Mouse (Mus musculus) limb, embryonic 15.5 days (tissue): Measurements from ENCODE around the gene Hilpda. TPM values are rescaled to one million over a fixed set of nuclear protein-coding genes. Genes with fewer than 3 reads are reported as not detected.

ENCODE experiments used
- ATAC-seq: fragments of 200-750 bp; cut with Nextera tagmentation; 2 replicates; pipeline ENCODE4 v1.8.0; 2017; ENCODE audit warnings: low read depth, moderate TSS enrichment; ENCODE audit not compliant: insufficient number of reproducible peaks, low FRiP score, low TSS enrichment
- H3K27ac ChIP-seq: fragments of 300-500 bp; sonication (generic); 2 replicates; pipeline ENCODE4 v1.5.1; 2015; ENCODE audit warnings: moderate library complexity, mild to moderate bottlenecking, inconsistent platforms
- H3K27me3 ChIP-seq: fragments of 300-500 bp; sonication (generic); 2 replicates; pipeline ENCODE4 v1.6.1; 2015; ENCODE audit warnings: inconsistent platforms
- H3K36me3 ChIP-seq: fragments of 300-500 bp; sonication (generic); 2 replicates; pipeline ENCODE4 v1.6.1; 2015; ENCODE audit warnings: inconsistent platforms
- H3K4me1 ChIP-seq: fragments of 300-500 bp; sonication (generic); 2 replicates; pipeline ENCODE4 v1.6.1; 2015; ENCODE audit warnings: inconsistent platforms
- H3K4me2 ChIP-seq: fragments of 300-500 bp; sonication (generic); 2 replicates; pipeline ENCODE4 v1.6.1; 2015; ENCODE audit warnings: mild to moderate bottlenecking, inconsistent platforms
- H3K4me3 ChIP-seq: fragments of 300-500 bp; sonication (generic); 2 replicates; pipeline ENCODE4 v1.5.1; 2015; ENCODE audit warnings: mild to moderate bottlenecking, inconsistent platforms
- H3K9ac ChIP-seq: fragments of 300-500 bp; sonication (generic); 2 replicates; pipeline ENCODE4 v1.6.1; 2015; ENCODE audit warnings: inconsistent platforms
- H3K9me3 ChIP-seq: fragments of 300-500 bp; sonication (generic); 2 replicates; pipeline ENCODE4 v1.6.1; 2016; ENCODE audit warnings: inconsistent platforms
- WGBS: fragments of 180-500 bp; shearing (Covaris S2); methylation state at CpG from one replicate; pipeline ENCODE4 v1.1.7; 2015; 5-methylcytosine and 5-hydroxymethylcytosine counted together
- polyA plus RNA-seq: library from polyadenylated mRNA; unstranded; fragments of >200 nt; fragmentation: Nextera tagmentation; extraction: Ambion mirVana; gene quantifications from 2 replicates; pipeline ENCODE4 v1.2.1, GENCODE M21; 2015

The Hilpda gene
- polyA plus RNA-seq, 1 experiment from 2014 or later, result 41.8 TPM

DNA sequence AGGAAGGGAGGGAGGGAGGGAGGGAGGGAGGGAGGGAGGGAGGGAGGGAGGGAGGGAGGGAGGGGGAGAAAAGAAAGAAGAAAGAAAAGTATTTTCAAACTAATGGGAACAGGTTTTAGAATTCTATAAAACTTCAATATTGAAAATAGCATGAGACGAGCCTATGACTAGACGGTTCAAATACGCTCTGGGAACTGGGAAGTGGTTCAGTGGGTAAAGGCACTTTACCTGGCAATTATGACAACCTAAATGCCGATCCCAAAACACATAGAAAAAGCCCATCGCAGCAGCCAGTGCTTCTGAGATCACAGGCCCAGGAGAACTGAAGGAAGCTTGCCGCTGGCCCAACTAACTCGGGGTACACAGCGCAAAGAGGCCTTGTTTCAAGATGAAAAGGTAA is 7.0 kb downstream of the Hilpda start, which contains the start of gene Fam71f2:
Gene Fam71f2, plus strand, starts transcription at position 301 of the 400 bp plus-strand sequence.
- Histone ChIP-seq H3K4me3 (no peak within 1 kb of the TSS), H3K36me3 (peaks cover 15% of the 10 kb centered on the region), H3K4me2 (no peak within 1 kb of the TSS), H3K27ac (no peak within 1 kb of the TSS), H3K9ac (no peak within 1 kb of the TSS), H3K9me3 (no peaks in the 10 kb centered on the region), H3K27me3 (no peaks in the 10 kb centered on the region), H3K4me1 (0 out of 2 replicates have a peak, but pooled peaks cover 4% of the 10 kb centered on the region)
- ATAC-seq, result no peak
- 75% methylated on average over 8 of the region's 8 CpGs for WGBS

DNA sequence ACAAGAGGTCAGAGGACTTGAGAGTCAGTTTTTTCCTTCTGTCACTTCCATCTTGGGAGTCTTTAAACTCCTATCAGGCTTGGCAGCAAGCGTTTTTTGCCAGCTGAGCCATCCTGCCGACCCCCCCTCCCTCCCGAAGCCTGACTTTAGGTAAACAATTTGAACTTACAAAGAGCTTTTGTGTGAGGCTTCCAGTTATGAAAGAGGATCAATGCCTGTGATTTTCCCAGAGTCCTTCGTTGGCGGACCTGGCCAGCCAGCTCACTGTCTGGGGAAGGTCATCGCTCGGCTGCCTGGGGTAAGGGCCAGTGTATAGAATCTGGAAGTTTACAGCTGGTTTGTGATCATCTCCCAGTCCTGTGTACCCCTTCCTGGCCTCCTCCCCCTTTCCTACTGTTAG is 8.4 kb downstream of the Hilpda start:
- H3K4me3 ChIP-seq, result no peak overlapping the region
- H3K9me3 ChIP-seq, result no peaks in the 10 kb centered on the region
- ATAC-seq, result no peak
- WGBS, result 65% methylated on average over 7 of the region's 7 CpGs
- H3K9ac ChIP-seq, result no peak overlapping the region
- H3K4me1 ChIP-seq, result no peaks in the 10 kb centered on the region
- no peak overlapping the region for H3K4me2 ChIP-seq
- H3K27me3 ChIP-seq, result no peaks in the 10 kb centered on the region
- H3K36me3 ChIP-seq, result peaks cover 3% of the 10 kb centered on the region; the same call in 1 of the 2 replicates
- no peak overlapping the region for H3K27ac ChIP-seq

DNA sequence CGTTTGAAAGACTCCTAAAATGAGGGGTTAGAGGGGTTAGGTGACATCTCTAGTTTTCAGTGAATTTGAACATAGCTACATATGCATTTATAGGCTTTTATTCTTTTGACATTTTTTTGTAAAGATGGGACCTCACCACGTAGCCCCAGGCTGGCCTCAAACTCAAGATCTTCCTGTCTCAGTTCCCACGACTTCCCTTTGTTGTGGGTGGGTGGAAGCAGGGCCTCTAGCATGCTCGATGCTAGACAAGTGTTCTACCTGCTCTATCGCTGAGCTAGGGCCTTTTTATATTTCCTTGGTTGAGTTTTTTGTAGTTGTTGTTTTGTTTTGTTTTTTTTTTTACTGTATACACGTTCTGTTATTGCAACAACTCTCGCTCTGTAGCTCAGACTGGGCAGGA is 14.6 kb downstream of the Hilpda start:
- no peak for ATAC-seq
- 71% methylated on average over 7 of the region's 7 CpGs for WGBS
- no peaks in the 10 kb centered on the region for H3K36me3 ChIP-seq

DNA sequence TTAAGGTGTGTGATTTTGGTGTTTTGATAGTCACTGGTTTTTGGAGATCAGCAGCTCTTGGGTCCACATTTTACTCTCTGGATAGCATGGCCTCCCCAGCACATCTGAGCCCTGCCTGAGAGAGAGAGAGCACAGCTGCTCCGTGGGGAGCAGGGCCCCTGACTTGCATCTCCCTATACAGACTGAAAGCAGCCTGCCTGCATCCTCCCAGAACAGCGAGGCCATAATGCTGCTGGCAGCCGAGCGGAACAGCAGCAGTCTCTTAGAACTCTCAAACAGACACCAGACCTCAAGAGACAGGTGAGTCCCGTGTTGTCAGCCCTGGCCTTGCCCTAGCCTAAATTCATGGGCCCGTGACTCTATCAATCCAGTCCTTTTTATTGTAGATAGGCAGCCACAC is 15.2 kb downstream of the Hilpda start:
- 47% methylated on average over 6 of the region's 6 CpGs for WGBS
- H3K4me1 ChIP-seq, result no peaks in the 10 kb centered on the region
- ATAC-seq, result no peak

More for the DNA sequence above, 14.6 kb downstream of the Hilpda start:
- H3K4me1 ChIP-seq, result no peaks in the 10 kb centered on the region
- no peak overlapping the region for H3K4me3 ChIP-seq
- H3K9ac ChIP-seq, result no peak overlapping the region
- no peaks in the 10 kb centered on the region for H3K9me3 ChIP-seq
- no peak overlapping the region for H3K4me2 ChIP-seq
- no peak overlapping the region for H3K27ac ChIP-seq
- no peaks in the 10 kb centered on the region for H3K27me3 ChIP-seq

DNA sequence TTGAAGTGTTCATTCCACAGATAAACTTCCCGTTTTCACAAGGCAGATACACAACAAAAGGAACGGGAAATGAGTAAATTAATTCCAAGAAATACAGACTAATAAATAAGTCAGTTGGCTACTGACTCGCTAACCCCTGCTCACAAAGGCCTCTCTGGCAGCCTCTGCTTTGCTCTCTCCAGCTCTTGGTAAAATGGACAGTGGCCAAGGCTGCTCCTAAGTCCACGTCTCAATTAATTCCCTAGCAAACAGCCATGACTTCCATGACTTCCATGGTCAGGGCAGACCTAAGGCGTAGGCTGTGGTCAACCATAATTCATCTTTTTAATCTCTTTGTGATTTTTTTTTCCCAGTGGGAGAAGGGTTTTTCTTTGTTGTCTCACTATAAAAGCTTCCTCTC is 15.7 kb downstream of the Hilpda start:
- Histone ChIP-seq H3K36me3 (no peaks in the 10 kb centered on the region), H3K4me3 (no peak overlapping the region), H3K9me3 (no peaks in the 10 kb centered on the region), H3K4me2 (no peak overlapping the region), H3K4me1 (no peaks in the 10 kb centered on the region), H3K9ac (no peak overlapping the region), H3K27ac (no peak overlapping the region), H3K27me3 (no peaks in the 10 kb centered on the region)
- 70% methylated on average over 5 of the region's 5 CpGs for WGBS
- ATAC-seq, result no peak

More for the DNA sequence above, 15.2 kb downstream of the Hilpda start:
- no peak overlapping the region for H3K27ac ChIP-seq
- H3K36me3 ChIP-seq, result no peaks in the 10 kb centered on the region
- H3K9ac ChIP-seq, result no peak overlapping the region
- no peaks in the 10 kb centered on the region for H3K27me3 ChIP-seq
- no peak overlapping the region for H3K4me3 ChIP-seq
- H3K4me2 ChIP-seq, result no peak overlapping the region
- H3K9me3 ChIP-seq, result no peaks in the 10 kb centered on the region

DNA sequence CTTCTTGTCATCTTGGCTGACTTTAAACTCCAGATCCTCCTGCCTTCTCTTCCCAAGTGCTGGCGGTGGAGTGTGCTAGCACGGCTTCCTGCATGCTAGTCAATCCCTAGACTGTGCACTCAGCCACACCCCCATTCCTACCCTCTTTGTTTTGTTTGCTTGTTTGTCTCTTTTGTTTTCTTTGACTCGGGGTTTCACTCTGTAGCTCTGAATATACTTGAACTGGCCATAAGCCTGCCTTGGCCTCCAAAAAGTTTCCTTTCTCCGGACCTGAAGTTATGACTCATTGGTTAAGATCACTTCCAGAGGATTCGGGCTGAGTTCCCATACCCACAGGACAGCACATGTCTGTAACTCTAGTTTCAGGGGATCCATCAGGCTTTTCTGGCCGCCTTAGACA is 16.4 kb downstream of the Hilpda start:
- no peak overlapping the region for H3K27ac ChIP-seq
- H3K4me2 ChIP-seq, result no peak overlapping the region
- H3K9me3 ChIP-seq, result no peaks in the 10 kb centered on the region
- no peak for ATAC-seq
- no peak overlapping the region for H3K9ac ChIP-seq
- H3K27me3 ChIP-seq, result no peaks in the 10 kb centered on the region
- no peaks in the 10 kb centered on the region for H3K4me1 ChIP-seq
- no peak overlapping the region for H3K4me3 ChIP-seq
- no peaks in the 10 kb centered on the region for H3K36me3 ChIP-seq
- WGBS, result 68% methylated on average over 6 of the region's 6 CpGs

DNA sequence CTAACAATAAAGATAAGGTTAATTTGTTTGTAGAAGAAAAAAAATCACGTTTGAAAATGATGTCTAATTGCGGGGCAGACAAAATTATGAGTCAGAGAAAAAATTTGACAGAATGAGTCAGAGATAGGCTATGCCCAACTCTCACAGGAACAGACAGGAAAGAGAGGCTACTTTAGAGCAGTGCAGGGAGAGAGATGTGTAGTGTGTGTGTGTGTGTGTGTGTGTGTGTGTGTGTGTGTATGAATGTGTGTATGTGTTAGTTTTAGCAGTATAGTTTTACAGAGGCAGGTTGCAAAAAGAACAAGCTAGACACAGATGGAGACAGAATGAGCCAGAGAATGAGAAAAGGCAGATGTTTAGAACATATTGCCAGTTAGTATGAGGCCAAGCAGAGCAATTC is 26.8 kb downstream of the Hilpda start:
- no peaks in the 10 kb centered on the region for H3K4me1 ChIP-seq
- H3K36me3 ChIP-seq, result no peaks in the 10 kb centered on the region
- 53% methylated on average over 2 of the region's 2 CpGs for WGBS
- no peak for ATAC-seq
- no peak overlapping the region for H3K4me3 ChIP-seq
- no peak overlapping the region for H3K4me2 ChIP-seq
- H3K9ac ChIP-seq, result no peak overlapping the region
- H3K27ac ChIP-seq, result no peak overlapping the region
- no peaks in the 10 kb centered on the region for H3K27me3 ChIP-seq
- no peaks in the 10 kb centered on the region for H3K9me3 ChIP-seq

DNA sequence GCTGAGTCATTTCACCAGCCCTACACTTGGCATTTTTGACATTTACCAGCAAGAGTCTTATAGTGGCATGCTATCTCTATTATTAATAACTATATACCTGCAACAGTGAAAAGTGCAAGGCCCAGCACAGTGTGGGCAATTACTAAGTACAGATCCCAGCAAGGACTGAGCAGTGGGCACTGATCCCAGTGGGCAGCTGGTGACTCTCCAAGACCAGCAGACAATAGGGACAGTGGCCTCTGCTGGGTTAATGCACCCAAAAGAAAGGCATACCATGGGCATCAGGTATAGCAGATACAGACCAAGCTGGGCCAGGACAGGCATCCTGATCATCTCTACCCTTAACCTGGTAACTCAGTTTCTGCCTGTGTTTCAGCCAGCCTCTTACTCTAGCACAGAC is 31.0 kb downstream of the Hilpda start:
- H3K9me3 ChIP-seq, result no peaks in the 10 kb centered on the region
- no peaks in the 10 kb centered on the region for H3K36me3 ChIP-seq
- H3K4me2 ChIP-seq, result no peak overlapping the region
- ATAC-seq, result no peak
- H3K27ac ChIP-seq, result no peak overlapping the region
- no peaks in the 10 kb centered on the region for H3K27me3 ChIP-seq
- H3K9ac ChIP-seq, result no peak overlapping the region
- H3K4me1 ChIP-seq, result no peaks in the 10 kb centered on the region
- no peak overlapping the region for H3K4me3 ChIP-seq

DNA sequence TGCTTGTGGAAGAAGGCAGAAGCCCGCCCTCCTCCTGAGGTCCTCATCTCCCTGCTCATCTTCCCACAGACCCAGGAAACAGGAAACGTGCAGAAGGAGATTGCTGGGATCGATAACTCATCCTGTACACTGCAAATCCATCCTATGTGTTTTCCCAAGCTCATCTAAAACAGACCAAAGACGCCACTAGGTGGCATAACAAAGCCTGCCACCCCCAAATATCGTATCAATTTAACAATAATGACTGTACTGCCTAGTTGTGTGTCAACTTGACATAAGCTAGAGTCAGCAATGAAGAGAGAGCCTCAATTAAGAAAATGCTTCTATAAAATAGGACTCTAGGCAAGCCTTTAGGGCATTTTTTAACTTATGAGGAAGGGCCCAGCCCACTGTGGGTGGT is 31.4 kb downstream of the Hilpda start:
- no peaks in the 10 kb centered on the region for H3K4me1 ChIP-seq
- ATAC-seq, result no peak
- 51% methylated on average over 5 of the region's 5 CpGs for WGBS
- no peak overlapping the region for H3K4me3 ChIP-seq
- no peak overlapping the region for H3K9ac ChIP-seq
- H3K36me3 ChIP-seq, result no peaks in the 10 kb centered on the region
- no peaks in the 10 kb centered on the region for H3K9me3 ChIP-seq
- H3K27me3 ChIP-seq, result no peaks in the 10 kb centered on the region
- no peak overlapping the region for H3K27ac ChIP-seq
- H3K4me2 ChIP-seq, result no peak overlapping the region

DNA sequence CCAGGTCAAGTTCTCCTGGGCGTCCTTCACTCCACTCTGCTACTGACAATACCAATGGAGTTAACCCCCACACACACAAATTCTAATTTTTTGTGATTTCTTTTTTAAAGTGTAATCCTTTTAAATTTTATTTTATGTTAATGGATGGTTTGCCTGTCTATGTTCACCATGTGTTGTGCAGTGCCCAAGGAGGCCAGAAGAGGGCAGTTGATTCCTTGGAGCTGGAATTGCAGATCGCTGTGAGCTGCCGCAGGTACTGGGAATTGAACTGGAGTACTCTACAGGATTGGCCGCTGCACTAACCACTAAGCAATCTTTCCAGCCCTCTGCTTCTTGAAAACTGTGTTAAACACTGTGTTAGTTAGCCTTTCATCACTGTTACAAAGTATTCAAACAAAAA is 33.2 kb downstream of the Hilpda start:
- Histone ChIP-seq H3K4me3 (no peak overlapping the region), H3K9me3 (no peaks in the 10 kb centered on the region), H3K36me3 (no peaks in the 10 kb centered on the region), H3K9ac (no peak overlapping the region), H3K27me3 (no peaks in the 10 kb centered on the region), H3K4me2 (no peak overlapping the region), H3K27ac (no peak overlapping the region), H3K4me1 (no peaks in the 10 kb centered on the region)
- 89% methylated on average over 4 of the region's 4 CpGs for WGBS
- ATAC-seq, result no peak

DNA sequence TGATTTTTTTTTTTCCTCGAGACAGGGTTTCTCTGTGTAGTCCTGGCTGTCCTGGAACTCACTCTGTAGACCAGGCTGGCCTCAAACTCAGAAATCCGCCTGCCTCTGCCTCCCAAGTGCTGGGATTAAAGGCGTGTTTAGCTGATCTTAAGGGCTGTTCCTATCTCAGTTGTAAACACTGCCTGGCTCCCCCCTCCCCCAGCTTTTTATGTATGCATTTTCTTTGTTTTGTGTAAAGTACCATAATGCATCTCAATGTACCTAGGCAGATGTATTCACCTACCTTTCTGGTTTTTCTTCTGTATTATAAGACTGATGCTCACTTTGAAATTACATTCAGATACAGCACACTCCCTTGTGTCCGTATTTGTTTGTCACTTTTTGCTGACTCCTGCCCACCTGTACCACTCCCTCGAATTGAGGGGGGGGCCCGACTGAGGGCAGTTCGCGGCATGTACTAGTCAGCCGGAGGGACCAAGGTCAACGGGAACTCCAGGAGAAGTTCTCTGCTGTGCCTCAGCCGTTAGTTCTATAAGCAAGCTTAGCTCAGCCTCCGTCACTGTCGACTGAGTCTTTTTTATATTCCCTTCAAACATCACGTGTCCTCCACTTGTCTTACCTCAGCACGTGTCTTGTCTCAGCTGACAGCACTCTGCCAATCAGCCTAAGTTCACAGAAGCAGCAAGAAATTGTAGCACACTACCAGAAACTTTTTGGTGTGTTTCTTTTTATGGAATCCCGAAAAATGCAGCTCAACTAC is 36.7 kb downstream of the Hilpda start:
- no peak for ATAC-seq
- WGBS, result 85% methylated on average over 16 of the region's 16 CpGs
- no peaks in the 10 kb centered on the region for H3K27me3 ChIP-seq

DNA sequence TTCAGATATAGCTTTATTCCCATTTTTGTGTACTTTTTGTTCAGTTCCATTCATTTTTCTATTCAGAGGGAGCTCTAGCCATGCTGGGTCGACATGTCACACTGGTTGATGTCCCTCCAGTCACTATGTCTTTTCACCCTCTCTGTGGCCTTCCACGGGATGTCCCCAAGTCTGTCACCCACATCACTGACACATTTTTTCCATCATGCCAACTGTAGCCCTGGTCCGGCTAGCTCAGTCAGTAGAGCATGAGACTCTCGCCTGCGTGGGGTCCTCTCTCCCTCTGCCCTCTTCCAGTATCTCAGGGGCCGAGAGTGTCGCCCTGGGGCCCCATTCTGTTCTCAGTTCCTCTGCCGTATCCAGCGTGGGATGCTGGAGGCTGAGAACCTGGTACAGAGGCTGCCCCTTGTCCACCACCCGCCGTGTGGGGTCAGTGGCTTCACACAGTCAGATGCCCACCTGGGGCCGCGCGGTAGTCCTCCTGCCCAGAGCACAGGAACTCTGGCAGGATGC is 41.5 kb downstream of the Hilpda start:
- H3K9ac ChIP-seq, result no peak overlapping the region
- no peaks in the 10 kb centered on the region for H3K27me3 ChIP-seq
- ATAC-seq, result no peak
- no peaks in the 10 kb centered on the region for H3K36me3 ChIP-seq
- no peak overlapping the region for H3K27ac ChIP-seq
- no peak overlapping the region for H3K4me3 ChIP-seq
- 69% methylated on average over 14 of the region's 14 CpGs for WGBS
- no peaks in the 10 kb centered on the region for H3K9me3 ChIP-seq
- H3K4me2 ChIP-seq, result no peak overlapping the region
- H3K4me1 ChIP-seq, result no peaks in the 10 kb centered on the region

More for the DNA sequence above, 36.7 kb downstream of the Hilpda start:
- Histone ChIP-seq H3K4me2 (no peak overlapping the region), H3K27ac (no peak overlapping the region), H3K4me3 (no peak overlapping the region), H3K4me1 (no peaks in the 10 kb centered on the region), H3K36me3 (no peaks in the 10 kb centered on the region), H3K9me3 (no peaks in the 10 kb centered on the region), H3K9ac (no peak overlapping the region)
